Mouse (Mus musculus) erythroblast, embryonic 14.5 days (primary cell): ENCODE measurements around the gene 1700014D04Rik. TPM values are rescaled to one million over a fixed set of nuclear protein-coding genes. Genes with fewer than 3 reads are reported as not detected.

ENCODE experiments used
- H3K27me3 ChIP-seq: 2 replicates; pipeline ENCODE4 v1.6.1; 2012; ENCODE audit warnings: inconsistent platforms; ENCODE audit not compliant: control insufficient read depth
- H3K36me3 ChIP-seq: 2 replicates; pipeline ENCODE4 v1.6.1; 2012; ENCODE audit warnings: mild to moderate bottlenecking, inconsistent platforms; ENCODE audit not compliant: control insufficient read depth
- H3K4me1 ChIP-seq: 2 replicates; pipeline ENCODE4 v1.6.1; 2012; ENCODE audit warnings: inconsistent platforms; ENCODE audit not compliant: control insufficient read depth
- H3K4me3 ChIP-seq: replicated peaks from 2 replicates; pipeline ENCODE3; 2012; ENCODE audit warnings: moderate library complexity, mild to moderate bottlenecking, inconsistent platforms
- H3K9me3 ChIP-seq: 2 replicates; pipeline ENCODE4 v1.6.1; 2012; ENCODE audit warnings: low read length, inconsistent platforms, mixed read lengths; ENCODE audit not compliant: control insufficient read depth
- GATA1 ChIP-seq: IDR thresholded peaks from 2 replicates; pipeline ENCODE4 v1.6.1; 2012; ENCODE audit warnings: low read length, inconsistent platforms, mixed read lengths
- TAL1 ChIP-seq: IDR thresholded peaks from 3 replicates; pipeline ENCODE4 v1.6.1; 2012; ENCODE audit warnings: low read length, inconsistent platforms, mixed read lengths
- polyA plus RNA-seq: library from polyadenylated mRNA; stranded (reverse); fragments of >175 nt; gene quantifications from 2 replicates; pipeline ENCODE4 v1.2.3, GENCODE M21; 2012

The 1700014D04Rik gene
- polyA plus RNA-seq, 1 experiment = not detected

- H3K9me3 ChIP-seq = no peaks in the 10 kb centered on the region
- TF ChIP-seq TAL1 = no peak
- TF ChIP-seq GATA1 = no peak
- peaks cover 41% of the 10 kb centered on the region for H3K27me3 ChIP-seq
- H3K4me1 ChIP-seq = no peaks in the 10 kb centered on the region; the same call in 1 of the 2 replicates
- H3K4me3 ChIP-seq = no peak overlapping the region
- no peaks in the 10 kb centered on the region for H3K36me3 ChIP-seq
Measured at GRCm38 (mm10) chr13:59699131-59699530, 47.4 kb downstream of the 1700014D04Rik start.

- Histone ChIP-seq H3K9me3 (peaks cover 7% of the 10 kb centered on the region), H3K36me3 (no peaks in the 10 kb centered on the region), H3K4me3 (no peak overlapping the region), H3K4me1 (no peaks in the 10 kb centered on the region), H3K27me3 (peaks cover 15% of the 10 kb centered on the region)
- TF ChIP-seq TAL1 (no peak), GATA1 (no peak)
Measured at GRCm38 (mm10) chr13:59695781-59696180, 50.8 kb downstream of the 1700014D04Rik start.

GRCm38 (mm10) chr13:59694008-59694407 is 52.5 kb downstream of the 1700014D04Rik start, which contains the start of gene 4921517D22Rik:
4921517D22Rik (minus strand) TSS chr13:59694108.
- no peak within 1 kb of the TSS for H3K4me3 ChIP-seq
- peaks cover 7% of the 10 kb centered on the region for H3K9me3 ChIP-seq
- no peaks in the 10 kb centered on the region for H3K36me3 ChIP-seq
- peaks cover 15% of the 10 kb centered on the region for H3K27me3 ChIP-seq
- no peak for TF ChIP-seq TAL1
- TF ChIP-seq GATA1 = no peak
- H3K4me1 ChIP-seq = no peaks in the 10 kb centered on the region

GRCm38 (mm10) chr13:59691478-59691877 is 55.1 kb downstream of the 1700014D04Rik start:
- Histone ChIP-seq H3K4me1 (no peaks in the 10 kb centered on the region; the same call in 1 of the 2 replicates), H3K4me3 (no peak overlapping the region), H3K9me3 (peaks cover 7% of the 10 kb centered on the region), H3K36me3 (no peaks in the 10 kb centered on the region), H3K27me3 (peaks cover 6% of the 10 kb centered on the region)
- TF ChIP-seq TAL1 (no peak), GATA1 (no peak)

Other genes starting within 250 kb of the 1700014D04Rik start
- 0.04 and 0.17 TPM in 2 replicates for gene Agtpbp1, start 161.5 kb downstream of the 1700014D04Rik start, polyA plus RNA-seq
- gene Naa35, start 161.5 kb downstream of the 1700014D04Rik start, polyA plus RNA-seq = 0.29 and 0.51 TPM in 2 replicates
- 0.54 and 0.98 TPM in 2 replicates for gene Golm1, start 70.9 kb downstream of the 1700014D04Rik start, polyA plus RNA-seq
- not detected in 2 replicates for gene 4921517D22Rik, start 52.6 kb downstream of the 1700014D04Rik start, polyA plus RNA-seq
- gene Spata31d1a, start 36.4 kb downstream of the 1700014D04Rik start, polyA plus RNA-seq = not detected in 2 replicates
- not detected in 2 replicates for gene Spata31d1b, start 34.5 kb downstream of the 1700014D04Rik start, polyA plus RNA-seq
- 0.02 TPM in 1 of 2 replicates, not detected in the other for gene Spata31d1d, start 15.0 kb downstream of the 1700014D04Rik start, polyA plus RNA-seq
- gene Isca1, start 23.1 kb upstream of the 1700014D04Rik start, polyA plus RNA-seq = 62.3 and 68.6 TPM in 2 replicates
- 10.5 and 10.8 TPM in 2 replicates for gene Gm49354, start 35.5 kb upstream of the 1700014D04Rik start, polyA plus RNA-seq
- 7.5 and 8.1 TPM in 2 replicates for gene Tut7, start 76.4 kb upstream of the 1700014D04Rik start, polyA plus RNA-seq